Mouse (Mus musculus): ENCODE results near the gene Upk3bl. TPM values are rescaled to one million over a fixed set of nuclear protein-coding genes. Genes with fewer than 3 reads are reported as not detected.

Upk3bl gene
- total RNA-seq (2021): not detected
- long read RNA-seq, experiment 1: 0 reads
- long read RNA-seq, experiment 2: 0 reads

DNA sequence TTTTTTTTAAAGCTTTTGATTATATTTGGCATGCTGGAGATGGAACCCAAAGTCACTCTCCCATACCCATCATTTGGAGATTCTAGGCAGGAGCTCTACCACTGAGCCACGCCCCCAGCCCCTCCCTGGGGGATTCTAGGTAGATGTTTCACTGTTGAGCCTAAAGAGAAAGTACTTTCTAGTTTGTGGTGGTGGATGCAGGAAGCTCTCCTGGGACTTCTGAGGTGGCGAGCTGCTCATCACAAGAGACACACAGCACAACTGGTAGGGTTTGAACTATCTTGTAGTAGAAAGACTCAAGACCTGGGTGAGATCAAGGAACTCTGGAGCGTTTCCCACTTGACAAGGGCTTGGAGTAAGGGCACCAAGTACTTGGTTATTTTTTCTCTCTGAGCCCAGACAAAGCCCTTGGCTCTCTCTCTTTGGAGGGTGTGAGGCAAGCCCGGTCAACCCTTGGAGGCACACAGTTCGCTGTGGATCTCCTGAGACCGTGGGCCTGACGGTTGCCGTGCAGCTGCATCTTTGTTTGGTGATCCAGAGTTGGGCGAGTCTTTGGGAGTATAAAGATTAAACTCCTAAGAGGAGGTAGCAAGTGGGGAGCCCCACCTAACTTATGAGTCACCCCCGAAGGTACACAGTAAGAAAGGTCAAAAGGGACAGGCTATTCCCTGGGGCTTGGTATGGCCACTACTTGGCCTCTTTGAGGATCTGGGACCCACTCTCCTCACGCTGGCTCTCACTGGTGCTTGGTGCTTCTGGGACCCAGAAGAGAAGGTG is at the start of gene Upk3bl:
Gene Upk3bl, plus strand, starts transcription at position 192 of the 777 bp plus-strand sequence.
- no peak for DNase-seq (ENCODE audit: low spot score in 2 of 2)

DNA sequence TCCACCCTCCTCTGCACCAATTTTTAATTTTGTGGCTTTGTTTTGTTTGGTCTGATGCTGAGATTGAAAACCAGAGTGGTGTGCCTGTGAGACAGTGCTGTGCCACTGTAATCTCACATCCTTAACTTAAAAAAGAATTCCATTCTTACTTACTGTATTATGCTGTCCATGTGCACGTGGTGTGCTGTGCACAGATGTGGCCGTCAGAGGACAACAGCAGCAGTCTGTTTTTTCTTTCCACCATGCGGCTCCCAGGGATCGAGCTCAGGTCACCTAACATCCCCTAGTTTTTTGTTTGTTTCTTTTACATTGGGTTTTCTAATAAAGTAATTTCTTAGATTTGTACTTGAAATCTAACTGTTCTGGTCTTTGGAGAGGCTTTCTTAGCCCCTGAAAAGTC is 49.8 kb upstream of the Upk3bl start:
- no peak for DNase-seq (ENCODE audit: low spot score in 2 of 2)

DNA sequence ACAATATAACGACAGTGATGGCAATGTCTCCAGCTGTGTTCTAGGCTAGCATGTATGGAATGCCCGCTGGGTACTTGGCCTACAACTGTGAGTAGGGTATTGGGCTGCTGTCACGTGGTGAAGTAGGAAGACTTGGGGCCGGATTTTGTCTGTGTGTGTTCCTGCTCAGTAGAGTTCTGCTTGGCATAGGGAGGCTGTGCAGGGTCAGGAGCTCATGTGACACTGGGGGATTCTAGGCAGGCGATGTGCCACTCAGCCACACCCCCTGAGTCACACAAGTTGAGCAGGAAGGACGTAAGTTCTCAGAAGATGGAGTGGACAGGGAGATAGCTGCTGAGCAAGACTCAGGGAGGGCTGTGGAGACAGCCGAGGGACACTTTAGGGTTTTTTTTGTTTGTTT is 46.5 kb upstream of the Upk3bl start:
- DNase-seq (ENCODE audit: low spot score in 2 of 2): no peak

DNA sequence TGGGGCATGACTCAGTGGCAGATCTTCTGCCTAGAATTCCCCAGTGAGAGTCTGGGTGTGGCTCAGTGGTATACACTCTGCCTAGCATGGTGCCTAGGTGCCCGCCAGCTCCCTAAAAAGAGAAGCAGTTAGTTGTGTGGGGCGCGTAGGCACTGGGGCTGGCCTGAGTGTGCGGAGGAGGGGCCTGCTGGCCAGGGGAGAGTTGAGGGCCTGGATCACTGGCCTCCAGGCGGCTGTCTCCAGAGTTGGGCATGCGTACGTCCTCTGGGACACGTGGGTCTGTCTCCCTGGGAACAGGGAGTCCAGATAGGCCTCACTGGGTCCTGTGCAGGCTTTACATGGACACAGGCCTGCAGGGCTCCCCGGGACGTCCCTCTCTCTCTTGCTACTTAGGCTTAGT is 39.4 kb upstream of the Upk3bl start:
- DNase-seq (ENCODE audit: low spot score in 2 of 2): no peak

DNA sequence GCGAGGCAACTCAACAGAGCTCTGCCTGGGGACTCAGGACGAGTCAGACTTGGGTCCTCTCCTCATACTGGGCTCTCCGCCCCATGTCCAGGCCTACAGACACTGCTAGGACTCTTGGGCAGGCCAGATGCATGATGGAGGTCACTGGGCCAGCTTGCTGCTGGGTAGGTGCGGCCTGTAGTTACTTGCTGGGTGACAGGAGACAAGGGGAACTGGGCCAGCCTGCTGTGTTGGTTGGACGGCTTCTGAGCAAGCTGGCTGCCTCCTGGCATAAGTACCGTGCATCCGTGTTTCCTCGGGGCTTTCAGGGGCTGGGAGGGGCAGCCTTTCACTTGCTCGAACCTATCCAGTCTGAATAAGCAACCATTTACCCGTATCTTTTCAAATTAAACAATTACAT is 38.7 kb upstream of the Upk3bl start:
- no peak for DNase-seq (ENCODE audit: low spot score in 2 of 2)

DNA sequence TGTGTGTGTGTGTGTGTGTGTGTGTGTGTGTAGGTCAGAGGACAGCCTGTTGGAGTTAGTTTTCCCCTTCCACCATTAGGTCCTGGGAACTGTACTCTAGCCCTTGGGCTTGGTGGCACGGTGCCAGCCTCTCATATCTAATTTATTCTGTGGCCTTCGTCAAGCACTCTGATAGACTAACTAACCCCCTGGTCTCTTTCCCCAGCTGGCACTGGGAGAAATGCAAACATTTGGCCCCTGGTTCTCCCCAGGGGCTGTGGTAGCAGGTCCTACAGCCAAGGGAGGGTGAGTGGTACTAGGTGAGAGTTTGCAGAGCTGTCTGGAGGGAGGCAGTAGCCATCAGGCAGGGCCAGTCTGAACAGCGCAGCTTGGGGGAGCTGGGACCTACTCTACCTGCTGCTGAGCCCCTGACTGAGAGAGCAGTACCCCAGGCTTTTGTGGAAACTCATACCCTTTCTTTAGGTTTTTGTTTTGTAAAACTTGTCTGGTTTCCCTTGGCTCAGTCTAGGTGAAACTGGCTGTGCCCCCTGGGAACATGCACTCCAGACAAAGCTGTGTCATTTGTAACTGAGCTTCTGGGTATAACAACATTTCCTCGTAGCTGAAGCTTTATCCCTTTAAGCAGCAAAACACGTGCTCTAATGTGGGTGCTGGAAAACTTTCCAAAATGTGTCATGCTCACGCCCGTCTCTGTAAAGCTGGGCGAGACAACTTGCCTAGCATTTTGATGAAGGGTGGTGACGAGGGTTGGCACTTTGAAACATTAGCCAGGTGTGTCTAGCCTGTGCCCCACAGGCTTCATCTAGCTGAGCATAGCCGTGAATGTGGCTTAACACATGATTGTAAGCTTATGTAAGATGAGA is 38.0 kb upstream of the Upk3bl start:
- DNase-seq (ENCODE audit: low spot score in 2 of 2): no peak

DNA sequence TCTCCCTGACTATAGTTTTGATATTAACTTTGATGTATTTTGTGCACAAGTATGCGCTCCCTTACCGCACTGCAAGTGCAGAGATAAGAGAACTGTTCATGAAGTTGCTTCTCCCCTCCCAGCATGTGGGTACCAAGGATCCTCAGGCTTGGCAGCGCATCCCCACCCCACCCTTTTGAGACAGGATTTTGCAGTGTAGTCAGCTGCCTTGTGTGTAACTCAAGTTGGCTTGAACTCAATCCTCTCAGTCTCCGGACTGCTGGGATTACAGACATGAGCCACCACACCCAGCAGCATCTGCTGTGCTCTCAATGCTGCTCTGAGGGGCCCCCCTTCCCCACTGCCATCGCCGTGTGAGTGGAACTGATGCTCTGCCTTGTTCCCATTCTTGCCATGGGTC is 37.0 kb upstream of the Upk3bl start:
- DNase-seq (ENCODE audit: low spot score in 2 of 2): no peak

DNA sequence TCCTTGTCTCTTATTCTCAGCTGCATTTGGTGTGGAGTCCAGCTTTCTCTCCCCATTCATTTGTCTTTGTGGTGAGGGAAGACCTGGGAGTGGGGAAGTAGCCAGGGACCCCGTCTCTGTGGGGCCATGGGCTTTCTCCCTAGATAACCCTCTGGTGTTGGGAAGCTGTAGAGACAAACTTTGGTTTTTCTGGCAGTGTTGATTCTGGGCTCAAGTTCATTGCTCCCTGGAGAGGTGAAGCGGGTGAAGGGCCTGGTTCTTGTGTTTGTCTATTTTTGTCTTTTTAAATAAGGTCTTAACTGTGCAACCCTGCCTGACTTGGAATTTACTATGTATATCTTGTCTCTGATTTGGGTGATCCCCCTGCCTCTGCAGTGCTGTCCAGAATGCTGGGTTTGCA is 35.6 kb upstream of the Upk3bl start:
- no peak for DNase-seq (ENCODE audit: low spot score in 2 of 2)

DNA sequence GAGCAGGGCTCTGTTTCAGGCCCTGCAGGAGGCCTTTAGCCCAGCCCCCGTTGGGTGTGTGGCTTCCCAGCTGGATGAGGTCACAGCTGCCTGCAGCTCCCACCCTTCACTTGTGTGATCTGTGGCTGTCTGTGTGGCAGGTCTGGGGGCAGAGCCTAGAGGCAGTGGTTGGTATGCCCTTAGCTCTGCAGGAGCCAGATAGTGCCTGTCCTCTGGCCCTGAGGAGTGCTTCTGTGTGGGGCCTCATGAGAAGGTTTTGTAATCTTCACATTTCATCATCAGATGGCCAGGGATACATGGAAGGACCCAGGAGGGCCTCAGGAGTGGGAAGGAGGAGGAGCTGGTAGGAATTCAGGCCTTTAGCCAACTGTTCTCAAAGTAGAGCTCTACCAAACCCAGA is 34.4 kb upstream of the Upk3bl start:
- DNase-seq (ENCODE audit: low spot score in 2 of 2): no peak

DNA sequence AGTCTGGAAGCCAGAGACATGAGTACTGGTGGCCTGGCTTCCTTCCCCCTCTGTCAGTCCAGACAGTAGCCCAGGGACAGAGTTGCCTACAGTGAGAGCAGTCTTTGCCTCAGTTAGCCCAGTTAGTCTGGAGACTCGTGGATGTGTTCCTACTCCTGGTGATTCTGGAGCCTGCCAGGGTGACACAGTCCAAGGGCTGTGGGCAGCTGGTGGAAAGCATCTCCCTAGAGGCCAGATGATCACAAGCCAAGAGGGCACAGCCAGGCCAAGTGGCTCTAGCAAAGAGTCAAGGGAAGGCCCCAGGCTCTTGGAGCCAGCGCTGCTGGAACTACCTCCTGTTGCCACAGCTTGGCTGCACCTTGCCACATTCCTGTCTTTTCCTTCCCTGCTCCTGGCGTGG is 28.6 kb upstream of the Upk3bl start:
- DNase-seq (ENCODE audit: low spot score in 2 of 2): no peak

DNA sequence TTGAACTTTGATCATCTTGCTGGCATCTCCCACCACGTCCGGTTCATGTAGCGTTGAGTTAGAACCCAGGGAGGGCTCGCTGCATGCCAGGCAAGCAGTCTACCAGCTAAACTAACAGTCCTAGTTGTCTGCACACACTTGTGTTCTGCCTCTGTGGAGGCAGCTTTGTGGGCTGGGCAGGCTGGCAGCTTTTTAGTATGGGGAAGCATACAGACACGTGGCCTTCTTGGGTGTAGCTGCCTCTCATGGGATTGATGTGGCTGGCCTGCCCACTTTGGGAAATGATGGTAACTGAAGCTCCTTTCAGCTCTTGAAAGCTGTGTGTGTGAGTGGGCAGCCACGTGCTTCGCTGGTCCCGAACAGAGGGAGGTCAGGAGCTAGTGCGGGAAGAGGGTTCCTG is 27.4 kb upstream of the Upk3bl start:
- DNase-seq (ENCODE audit: low spot score in 2 of 2): no peak

DNA sequence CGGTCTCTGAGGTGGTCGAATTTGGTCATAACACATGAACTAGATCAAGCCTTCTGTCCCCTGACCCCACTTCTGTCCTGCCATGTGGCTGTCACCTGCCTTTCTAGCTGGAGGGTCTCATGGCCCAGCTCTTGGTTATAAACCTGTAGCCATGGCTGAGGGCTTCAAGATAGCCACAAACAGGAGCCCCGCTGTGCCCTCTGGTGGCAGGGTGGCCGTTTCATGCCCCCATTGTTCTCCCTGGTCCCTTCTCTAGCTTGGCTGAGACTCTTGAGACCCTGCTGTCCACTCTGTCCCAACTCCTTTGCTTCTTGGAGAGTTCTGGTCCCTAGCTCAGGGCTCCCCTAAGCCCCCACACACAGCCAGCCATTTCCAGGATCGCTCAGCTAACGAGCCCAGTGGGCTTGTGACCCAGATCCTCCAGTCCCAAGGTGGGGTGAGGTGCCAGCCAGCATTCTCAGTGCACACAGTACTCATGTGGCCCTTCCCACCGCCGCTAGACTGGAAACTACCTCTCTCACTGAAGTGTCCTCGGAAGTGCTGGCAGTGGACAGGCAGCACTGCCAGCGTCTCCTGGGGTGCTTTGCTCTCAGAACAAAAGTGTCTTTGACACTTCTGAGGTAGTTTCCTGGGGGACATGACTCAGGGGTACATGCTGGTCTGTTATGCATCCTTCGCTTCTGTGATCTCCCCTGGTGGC is 26.5 kb upstream of the Upk3bl start:
- no peak for DNase-seq (ENCODE audit: low spot score in 2 of 2)

DNA sequence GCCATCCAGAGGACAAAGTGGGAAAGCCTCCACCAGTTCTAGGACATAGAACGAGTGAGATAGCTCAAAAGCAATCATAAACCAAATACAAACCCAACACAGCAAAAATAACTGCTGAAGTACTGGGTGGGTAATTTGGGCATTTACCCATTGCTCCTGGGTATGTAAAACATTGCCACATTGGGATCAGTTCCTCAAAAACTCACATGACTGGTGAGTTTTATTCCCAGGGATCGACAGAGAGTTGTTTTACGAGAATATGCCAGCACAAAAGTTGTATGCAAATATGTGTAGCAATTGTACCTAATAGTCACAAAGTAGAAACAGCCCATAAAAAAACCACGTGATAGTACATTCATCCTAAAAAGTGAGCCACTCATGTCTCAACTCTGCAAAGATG is 19.4 kb upstream of the Upk3bl start:
- no peak for DNase-seq (ENCODE audit: low spot score in 2 of 2)

DNA sequence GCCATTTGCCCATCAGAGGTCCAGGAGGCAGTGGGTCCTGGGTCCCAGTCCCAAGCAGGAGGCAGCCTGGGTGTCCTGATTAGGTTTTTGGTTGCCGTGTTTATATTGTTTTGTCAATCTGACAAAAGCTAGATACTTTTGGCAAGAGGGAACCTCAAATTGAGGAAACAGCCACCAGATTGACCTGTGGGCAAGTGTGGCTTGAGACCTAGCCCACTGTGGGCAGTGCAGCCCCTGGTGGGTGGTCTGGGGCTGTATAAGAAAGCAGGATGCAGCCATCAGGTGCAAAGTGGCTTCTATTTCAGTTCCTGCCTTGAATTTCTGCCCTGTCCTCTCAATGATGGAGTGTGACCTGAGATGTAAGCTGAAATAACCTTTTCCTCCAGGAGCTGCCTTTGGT is 19.0 kb upstream of the Upk3bl start:
- DNase-seq (ENCODE audit: low spot score in 2 of 2): no peak

DNA sequence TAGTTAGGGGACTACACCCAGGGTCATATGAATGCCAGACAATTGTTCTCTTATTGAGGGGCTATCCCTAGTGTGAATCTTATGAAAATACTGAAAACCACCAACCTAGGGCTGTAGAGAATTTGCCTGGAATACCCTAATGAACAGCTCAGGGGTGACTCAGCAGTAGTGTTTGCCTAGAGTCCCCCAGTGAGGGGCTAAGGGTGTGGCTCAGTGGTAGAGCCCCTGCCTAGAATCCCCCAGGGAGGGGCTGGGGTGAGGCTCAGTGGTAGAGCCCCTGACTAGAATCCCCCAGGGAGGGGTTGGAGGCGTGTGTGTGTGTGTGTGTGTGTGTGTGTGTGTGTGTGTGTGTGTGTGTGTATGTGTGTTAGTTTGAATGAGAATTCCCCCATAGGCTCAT is 17.6 kb upstream of the Upk3bl start:
- no peak for DNase-seq (ENCODE audit: low spot score in 2 of 2)

DNA sequence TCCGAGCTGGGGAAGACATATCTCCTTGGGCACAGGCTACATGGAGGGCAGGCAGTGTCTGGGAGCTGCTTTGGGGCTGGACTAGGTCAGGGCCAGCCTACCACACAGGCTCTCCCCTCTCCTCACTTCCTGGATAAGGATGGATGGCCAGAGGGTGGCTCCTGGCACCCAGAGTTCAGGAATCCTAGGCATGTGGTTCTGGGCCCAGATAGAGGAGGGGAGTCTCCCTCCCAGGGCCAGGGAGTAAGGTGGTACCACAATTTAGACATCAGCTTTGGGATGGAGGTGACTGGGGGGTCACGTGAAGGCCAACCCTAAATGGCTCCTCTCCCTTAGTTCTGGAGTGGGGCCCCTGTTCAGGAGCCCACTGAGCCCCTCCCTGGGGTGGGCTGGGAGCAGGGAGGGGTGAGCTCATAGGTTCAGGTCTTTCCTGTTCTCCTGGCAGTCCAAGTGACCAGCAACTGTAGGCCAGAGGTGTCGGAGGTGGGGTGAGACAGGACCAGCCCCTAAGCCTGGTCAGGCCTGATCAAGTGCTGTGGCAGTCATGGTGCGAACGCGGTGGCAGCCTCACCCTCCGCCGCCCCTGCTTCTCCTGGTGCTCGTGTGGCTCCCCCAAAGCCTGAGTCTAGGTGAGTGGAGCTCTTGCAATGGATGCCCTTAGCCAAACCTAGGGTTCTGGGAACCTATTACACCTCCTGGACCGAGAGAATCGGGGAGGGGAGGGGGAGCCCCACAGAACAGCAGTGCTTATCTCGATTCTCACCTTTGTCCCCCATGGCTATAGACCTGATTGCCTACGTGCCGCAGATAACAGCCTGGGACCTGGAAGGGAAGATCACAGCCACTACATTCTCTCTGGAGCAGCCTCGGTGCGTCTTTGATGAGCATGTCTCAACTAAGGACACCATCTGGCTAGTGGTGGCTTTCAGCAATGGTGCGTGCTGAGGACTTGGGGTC is 15.8 kb upstream of the Upk3bl start, which contains the start of gene Upk3b:
Gene Upk3b, plus strand, starts transcription at position 239 of the 957 bp plus-strand sequence.
- DNase-seq (ENCODE audit: low spot score in 2 of 2): no peak

DNA sequence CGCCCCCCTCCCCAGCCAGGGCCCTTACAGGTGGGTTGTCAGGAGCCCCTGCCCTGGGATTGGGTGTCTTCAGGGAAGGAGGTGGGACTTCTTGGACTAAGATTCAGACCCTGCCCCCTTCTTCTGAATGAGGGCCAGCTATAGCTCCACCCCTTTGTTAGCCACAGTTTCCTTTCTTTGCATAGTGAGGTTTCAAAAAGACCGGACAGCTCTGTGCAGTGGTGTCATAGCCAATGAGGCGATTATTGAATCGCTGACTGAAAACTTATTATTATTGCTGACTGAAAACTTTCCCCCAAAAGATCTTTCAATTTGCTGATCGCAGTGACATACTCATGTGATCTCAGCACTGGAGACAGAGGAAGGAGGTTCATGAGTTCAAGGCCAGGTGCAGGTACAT is 14.1 kb upstream of the Upk3bl start:
- no peak for DNase-seq (ENCODE audit: low spot score in 2 of 2)

DNA sequence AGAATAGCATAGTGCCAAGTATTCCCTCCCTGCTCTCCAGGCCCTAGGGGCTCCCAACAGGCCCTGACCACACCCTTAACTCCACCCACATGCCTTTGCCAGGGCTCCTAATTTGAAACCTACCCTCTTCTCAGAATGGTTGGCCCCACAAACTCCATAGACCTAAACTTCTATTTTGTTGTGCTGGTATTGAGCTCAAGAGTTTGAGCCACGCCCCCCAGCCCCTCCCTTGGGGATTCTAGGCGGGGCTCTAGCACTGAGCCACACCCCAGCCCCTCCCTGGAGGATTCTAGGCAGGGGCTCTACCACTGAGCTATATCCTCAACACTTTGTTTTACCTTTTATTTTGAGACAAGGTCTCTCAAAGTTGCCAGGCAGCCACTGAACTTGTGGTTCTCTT is 13.0 kb upstream of the Upk3bl start:
- no peak for DNase-seq (ENCODE audit: low spot score in 2 of 2)

DNA sequence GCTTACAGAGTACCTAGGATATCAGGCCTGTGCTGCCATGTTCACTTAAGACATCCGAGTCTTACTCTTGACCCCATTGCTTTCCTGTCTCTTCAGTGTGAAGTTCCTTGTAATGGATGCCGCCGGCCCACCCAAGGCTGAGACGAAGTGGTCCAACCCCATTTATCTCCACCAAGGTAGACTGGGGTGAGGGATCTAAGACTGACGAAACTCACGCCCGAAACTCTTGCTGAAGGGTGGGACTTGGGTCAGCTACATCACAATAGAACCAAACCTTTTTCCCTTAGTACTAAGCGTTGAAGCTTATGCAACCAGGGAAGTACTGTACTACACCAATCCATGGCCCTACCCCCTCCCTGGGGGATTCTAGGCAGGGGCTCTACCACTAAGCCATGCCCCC is 12.6 kb upstream of the Upk3bl start:
- DNase-seq (ENCODE audit: low spot score in 2 of 2): no peak

DNA sequence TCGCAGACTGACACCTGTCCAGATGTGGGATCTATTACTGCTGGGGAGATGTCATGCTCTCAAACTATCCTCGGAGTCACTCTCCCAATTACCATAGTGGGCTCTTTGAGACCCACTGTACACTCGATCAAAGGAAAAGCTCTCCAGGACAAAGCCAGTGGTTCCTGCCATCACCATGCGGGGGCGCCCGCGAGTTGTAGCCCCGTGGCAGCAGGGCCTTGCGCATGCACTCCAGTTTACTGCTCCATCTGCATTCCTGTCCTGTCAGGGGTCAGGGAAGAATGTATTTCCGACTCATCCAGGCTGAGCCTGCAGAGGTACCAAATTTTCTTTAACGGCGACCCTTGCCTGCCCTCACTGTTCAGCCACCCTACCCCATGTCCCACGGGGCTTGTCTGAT is 9.4 kb upstream of the Upk3bl start:
- DNase-seq (ENCODE audit: low spot score in 2 of 2): peak in 1 of 2 experiments; percentile 15

DNA sequence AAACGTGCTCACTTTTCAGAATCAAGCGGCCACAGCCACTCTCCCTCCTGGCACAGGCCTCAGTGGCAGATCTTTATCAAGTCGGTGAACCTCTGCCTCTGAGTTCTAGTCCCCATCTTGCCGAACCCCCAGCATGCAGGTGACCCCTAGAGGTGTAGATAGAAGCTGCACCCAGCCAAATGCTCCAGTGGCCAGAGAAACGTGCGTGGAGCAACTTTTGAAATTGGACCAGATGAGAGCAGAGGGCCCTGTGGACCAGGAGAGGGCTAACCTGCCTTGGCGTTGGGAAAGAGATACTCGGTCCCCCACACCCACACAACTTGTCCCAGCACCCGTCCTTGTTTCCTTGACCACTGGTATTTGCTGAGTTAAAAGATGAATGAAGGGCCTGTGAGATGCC is 8.9 kb upstream of the Upk3bl start:
- DNase-seq (ENCODE audit: low spot score in 2 of 2): no peak

All from layer of hippocampus, postnatal 14 days (tissue).